15 mouse cellular contexts compared by ENCODE assay signal in genomic region chr17:84155516-84156226, GRCm38 (mm10). TPM values are rescaled to one million over a fixed set of nuclear protein-coding genes. Genes with fewer than 3 reads are reported as not detected.
DNase-seq lines count a peak whose midpoint lies in the region; ATAC-seq and TF ChIP-seq lines count a peak whose summit lies in the region.
"Had no signal": no experiment of that assay in that cellular context is flagged by ENCODE, and none has a peak within 500 bp of the region (broad histone marks: within the 10 kb centered on the region; RNA-seq: fewer than 3 reads in every experiment).

No protein-coding gene starts in this region.

- no peak for DNase-seq in heart, embryonic 10.5 days (ENCODE audit: low spot score)
- no peak for DNase-seq in heart, postnatal 10 days
- no peak for DNase-seq in midbrain, embryonic 10.5 days (ENCODE audit: low spot score)
- DNase-seq in midbrain, postnatal 0 days (ENCODE audit: low spot score): no peak
- DNase-seq in intestine, embryonic 14.5 days (ENCODE audit: low spot score): no peak
- no peak for DNase-seq in liver, postnatal 0 days
- DNase-seq in layer of hippocampus, adult 11-12 months (ENCODE audit: low spot score): no peak
- DNase-seq: cerebellum, adult 11-12 months; gastrocnemius, postnatal 25 days; lung, adult 2 months had no signal

- no peaks in the 10 kb centered on the region for H3K9me3 ChIP-seq in heart, embryonic 10.5 days
- H3K9me3 ChIP-seq in midbrain, embryonic 10.5 days (replicated peaks): no peaks in the 10 kb centered on the region
- H3K9me3 ChIP-seq in midbrain, postnatal 0 days (ENCODE audit: low read length): no peaks in the 10 kb centered on the region
- H3K9me3 ChIP-seq in intestine, embryonic 14.5 days (ENCODE audit: control insufficient read depth, low read length): no peaks in the 10 kb centered on the region
- no peaks in the 10 kb centered on the region for H3K9me3 ChIP-seq in liver, postnatal 0 days (ENCODE audit: low read length)
- H3K9me3 ChIP-seq: G1E; hindbrain, embryonic 13.5 days; midbrain, embryonic 13.5 days had no signal

- peaks cover 77% of the 10 kb centered on the region for H3K4me1 ChIP-seq in heart, embryonic 10.5 days
- peaks cover 34% of the 10 kb centered on the region for H3K4me1 ChIP-seq in midbrain, embryonic 10.5 days
- H3K4me1 ChIP-seq in midbrain, postnatal 0 days (ENCODE audit: insufficient read depth, low read length): no peaks in the 10 kb centered on the region
- peaks cover 10% of the 10 kb centered on the region; the same call in 1 of the 2 replicates for H3K4me1 ChIP-seq in intestine, embryonic 14.5 days (replicated peaks; ENCODE audit: control insufficient read depth, insufficient read depth, low read length)
- H3K4me1 ChIP-seq in liver, postnatal 0 days (ENCODE audit: insufficient read depth): peaks cover 75% of the 10 kb centered on the region

- H3K4me2 ChIP-seq in midbrain, postnatal 0 days (ENCODE audit: low read depth, low read length, poor library complexity, severe bottlenecking): no peak overlapping the region
- peak overlapping the region; percentile 36 for H3K4me2 ChIP-seq in intestine, embryonic 14.5 days (ENCODE audit: low read length)
- no peak overlapping the region for H3K4me2 ChIP-seq in liver, postnatal 0 days (ENCODE audit: low read depth, low read length)
- H3K4me2 ChIP-seq: hindbrain, embryonic 13.5 days; midbrain, embryonic 13.5 days had no signal

- H3K27ac ChIP-seq in heart, embryonic 10.5 days: peak overlapping the region; percentile 69
- H3K27ac ChIP-seq in midbrain, embryonic 10.5 days (replicated peaks): 0 out of 2 replicates have a peak overlapping the region, but pooled peaks have one; percentile 14
- H3K27ac ChIP-seq in midbrain, postnatal 0 days (ENCODE audit: low read depth, low read length): no peak overlapping the region
- peak overlapping the region; percentile 93 for H3K27ac ChIP-seq in intestine, embryonic 14.5 days (ENCODE audit: low read depth)
- H3K27ac ChIP-seq in liver, postnatal 0 days (ENCODE audit: low read depth): peak overlapping the region; percentile 72; the same call in 1 of the 2 replicates
- H3K27ac ChIP-seq: hindbrain, embryonic 13.5 days; midbrain, embryonic 13.5 days had no signal

- H3K36me3 ChIP-seq in heart, embryonic 10.5 days: no peaks in the 10 kb centered on the region
- H3K36me3 ChIP-seq in midbrain, embryonic 10.5 days: no peaks in the 10 kb centered on the region
- no peaks in the 10 kb centered on the region for H3K36me3 ChIP-seq in midbrain, postnatal 0 days (ENCODE audit: insufficient read depth, low read length)
- H3K36me3 ChIP-seq in intestine, embryonic 14.5 days (ENCODE audit: control insufficient read depth, insufficient read depth, low read length): no peaks in the 10 kb centered on the region
- no peaks in the 10 kb centered on the region for H3K36me3 ChIP-seq in liver, postnatal 0 days (replicated peaks; ENCODE audit: insufficient read depth, low read length)
- H3K36me3 ChIP-seq: G1E; hindbrain, embryonic 13.5 days; midbrain, embryonic 13.5 days had no signal

- intact Hi-C loops in heart, postnatal 10 days (cut with DNase I): no loop called here

- H3K27me3 ChIP-seq in heart, embryonic 10.5 days (ENCODE audit: insufficient read depth, poor library complexity, severe bottlenecking): peaks cover 31% of the 10 kb centered on the region; the same call in 1 of the 2 replicates
- peaks cover 73% of the 10 kb centered on the region for H3K27me3 ChIP-seq in midbrain, embryonic 10.5 days (ENCODE audit: low read depth, poor library complexity, severe bottlenecking)
- 0 out of 2 replicates have a peak, but pooled peaks cover 3% of the 10 kb centered on the region for H3K27me3 ChIP-seq in midbrain, postnatal 0 days (ENCODE audit: insufficient read depth, low read length)
- no peaks in the 10 kb centered on the region for H3K27me3 ChIP-seq in intestine, embryonic 14.5 days (replicated peaks; ENCODE audit: control insufficient read depth, insufficient read depth, low read length)
- H3K27me3 ChIP-seq in liver, postnatal 0 days (ENCODE audit: insufficient read depth, low read length): no peaks in the 10 kb centered on the region

- ATAC-seq in midbrain, postnatal 0 days (ENCODE audit: low FRiP score): no peak
- ATAC-seq in intestine, embryonic 14.5 days (replicated peaks; ENCODE audit: low FRiP score, low TSS enrichment, low read depth): no peak
- ATAC-seq in liver, postnatal 0 days: no peak
- no peak for ATAC-seq in CD4-positive, CD25-positive, alpha-beta regulatory T cell, adult 4 months
- ATAC-seq: forebrain, embryonic 16.5 days; midbrain, embryonic 13.5 days had no signal

- H3K9ac ChIP-seq in midbrain, postnatal 0 days (replicated peaks; ENCODE audit: low read length, poor library complexity, severe bottlenecking): no peak overlapping the region
- no peak overlapping the region for H3K9ac ChIP-seq in intestine, embryonic 14.5 days (ENCODE audit: low read length)
- no peak overlapping the region for H3K9ac ChIP-seq in liver, postnatal 0 days (replicated peaks)
- H3K9ac ChIP-seq: hindbrain, embryonic 13.5 days; midbrain, embryonic 13.5 days had no signal

- no peak for TF ChIP-seq CTCF in midbrain, postnatal 0 days (IDR thresholded peaks at IDR 0.05)
- no peak for TF ChIP-seq CTCF in liver, postnatal 0 days (IDR thresholded peaks at IDR 0.05; ENCODE audit: low read depth)

- 76% methylated on average over 8 of the region's 8 CpGs for WGBS in heart, embryonic 10.5 days
- 83% methylated on average over 8 of the region's 8 CpGs for WGBS in midbrain, embryonic 10.5 days
- 83% methylated on average over 8 of the region's 8 CpGs for WGBS in midbrain, postnatal 0 days
- WGBS in intestine, embryonic 14.5 days: 70% methylated on average over 8 of the region's 8 CpGs
- WGBS in liver, postnatal 0 days (ENCODE audit: insufficient replicate concordance): 65% methylated on average over 8 of the region's 8 CpGs

- no peak for TF ChIP-seq EP300 in liver, postnatal 0 days (IDR thresholded peaks at IDR 0.05; ENCODE audit: low read depth)

- H3K4me3 ChIP-seq in heart, embryonic 10.5 days: no peak overlapping the region
- H3K4me3 ChIP-seq in midbrain, embryonic 10.5 days: no peak overlapping the region
- no peak overlapping the region for H3K4me3 ChIP-seq in midbrain, postnatal 0 days (ENCODE audit: low read depth, low read length)
- H3K4me3 ChIP-seq in intestine, embryonic 14.5 days (ENCODE audit: low read depth, low read length): 0 out of 2 replicates have a peak overlapping the region, but pooled peaks have one; percentile 8
- no peak overlapping the region for H3K4me3 ChIP-seq in liver, postnatal 0 days (ENCODE audit: low read depth, low read length)
- H3K4me3 ChIP-seq: hindbrain, embryonic 13.5 days; midbrain, embryonic 13.5 days had no signal

RNA-seq across cellular contexts. Expression of gene Zfp36l2, which starts 32.1 kb away (rescaled TPM):
- 5.2 and 10.4 TPM in 2 replicates for polyA plus RNA-seq in heart, embryonic 10.5 days (2016; fragmentation: Nextera tagmentation; extraction: Ambion mirVana)
- total RNA-seq in heart, postnatal 10 days (2021): 10 to 100 TPM; 36.9 to 42.5 TPM
- 7.8 and 8.1 TPM in 2 replicates for polyA plus RNA-seq in midbrain, embryonic 10.5 days (2016; fragmentation: Nextera tagmentation; extraction: Ambion mirVana)
- 12.9 and 17.7 TPM in 2 replicates for total RNA-seq in midbrain, postnatal 0 days (2014; rRNA removed)
- polyA plus RNA-seq in midbrain, postnatal 0 days (2015; fragmentation: Nextera tagmentation; extraction: Ambion mirVana): 5.1 and 5.9 TPM in 2 replicates
- 35.1 and 36.5 TPM in 2 replicates for polyA plus RNA-seq in intestine, embryonic 14.5 days (2014; fragmentation: Nextera tagmentation; extraction: Ambion mirVana)
- 7.6 and 7.7 TPM in 2 replicates for polyA plus RNA-seq in liver, postnatal 0 days (2015; fragmentation: Nextera tagmentation; extraction: Ambion mirVana)
- polyA plus RNA-seq in CD4-positive, CD25-positive, alpha-beta regulatory T cell, adult 4 months (2017; shearing (Covaris generic)): 10 to 100 TPM; 26.9 to 79.1 TPM
